Mouse (Mus musculus) testis, adult 2 months (tissue): ENCODE measurements around the gene Siglecg. TPM values are rescaled to one million over a fixed set of nuclear protein-coding genes. Genes with fewer than 3 reads are reported as not detected.
A peak's percentile ranks its signal among the peaks of the same experiment; 100 is the strongest.

Source experiments
- H3K27ac ChIP-seq: fragments of 200-500 bp; 2 replicates; pipeline ENCODE4 v1.5.1; 2012; ENCODE audit warnings: low read depth, low read length; ENCODE audit not compliant: control insufficient read depth, insufficient read depth
- H3K27me3 ChIP-seq: fragments of 200-500 bp; 2 replicates; pipeline ENCODE4 v1.6.1; 2012; ENCODE audit warnings: mild to moderate bottlenecking, low read length, moderate library complexity; ENCODE audit not compliant: control insufficient read depth, insufficient read depth
- H3K36me3 ChIP-seq: fragments of 200-500 bp; 2 replicates; pipeline ENCODE4 v1.6.1; 2012; ENCODE audit warnings: mild to moderate bottlenecking, low read length; ENCODE audit not compliant: control insufficient read depth, insufficient read depth
- H3K4me1 ChIP-seq: fragments of 200-500 bp; 2 replicates; pipeline ENCODE4 v1.6.1; 2012; ENCODE audit warnings: low read length; ENCODE audit not compliant: control insufficient read depth, insufficient read depth
- H3K4me3 ChIP-seq: fragments of 200-500 bp; 2 replicates; pipeline ENCODE4 v1.5.1; 2012; ENCODE audit warnings: low read depth, mild to moderate bottlenecking, low read length, moderate library complexity, mixed read lengths; ENCODE audit not compliant: control insufficient read depth
- CTCF ChIP-seq: fragments of 200-500 bp; IDR thresholded peaks from 2 replicates; pipeline ENCODE4 v1.5.1; 2012; ENCODE audit warnings: low read depth, mild to moderate bottlenecking, inconsistent platforms, low read length, moderate library complexity; ENCODE audit not compliant: control insufficient read depth, insufficient read depth, insufficient replicate concordance
- POLR2A ChIP-seq: fragments of 200-500 bp; IDR thresholded peaks from 2 replicates; pipeline ENCODE4 v1.6.1; 2012; ENCODE audit warnings: low read depth, mild to moderate bottlenecking, inconsistent platforms, low read length, moderate library complexity; ENCODE audit not compliant: control insufficient read depth
- polyA plus RNA-seq: library from polyadenylated mRNA; depleted of rRNA; stranded (reverse); fragments of >200 nt; gene quantifications from 2 replicates; pipeline ENCODE4 v1.2.3, GENCODE M21; 2012

Siglecg gene
- polyA plus RNA-seq, 1 experiment, result 0.06 TPM

GRCm38 (mm10) chr7:43429500-43429899, 21.5 kb downstream of the Siglecg start:
- Histone ChIP-seq H3K4me3 (no peak overlapping the region), H3K4me1 (no peaks in the 10 kb centered on the region), H3K27me3 (no peaks in the 10 kb centered on the region), H3K27ac (no peak overlapping the region), H3K36me3 (no peaks in the 10 kb centered on the region)
- TF ChIP-seq CTCF (no peak), POLR2A (no peak)

GRCm38 (mm10) chr7:43432891-43433290, 24.9 kb downstream of the Siglecg start:
- no peaks in the 10 kb centered on the region for H3K4me1 ChIP-seq
- H3K36me3 ChIP-seq, result no peaks in the 10 kb centered on the region
- no peak overlapping the region for H3K4me3 ChIP-seq
- no peaks in the 10 kb centered on the region for H3K27me3 ChIP-seq
- TF ChIP-seq CTCF (no peak), POLR2A (no peak)
- no peak overlapping the region for H3K27ac ChIP-seq

- Histone ChIP-seq H3K4me3 (no peak overlapping the region), H3K27me3 (no peaks in the 10 kb centered on the region), H3K36me3 (no peaks in the 10 kb centered on the region), H3K27ac (no peak overlapping the region), H3K4me1 (no peaks in the 10 kb centered on the region)
- TF ChIP-seq POLR2A, result no peak
- no peak for TF ChIP-seq CTCF
These were observed 26.7 kb downstream of the Siglecg start for GRCm38 (mm10) chr7:43434676-43435075.

GRCm38 (mm10) chr7:43436341-43437255, 28.6 kb downstream of the Siglecg start, which contains the start of gene Nkg7:
TSS of gene Nkg7 (plus strand) at chr7:43437073.
- H3K4me1 ChIP-seq, result no peaks in the 10 kb centered on the region
- H3K36me3 ChIP-seq, result no peaks in the 10 kb centered on the region
- H3K4me3 ChIP-seq, result no peak within 1 kb of the TSS
- H3K27me3 ChIP-seq, result no peaks in the 10 kb centered on the region
- no peak for TF ChIP-seq POLR2A
- H3K27ac ChIP-seq, result no peak within 1 kb of the TSS

- Histone ChIP-seq H3K36me3 (no peaks in the 10 kb centered on the region), H3K4me3 (no peak overlapping the region), H3K27ac (no peak overlapping the region), H3K4me1 (peaks cover 15% of the 10 kb centered on the region), H3K27me3 (no peaks in the 10 kb centered on the region)
- no peak for TF ChIP-seq POLR2A
- no peak for TF ChIP-seq CTCF
These were observed 30.6 kb downstream of the Siglecg start for GRCm38 (mm10) chr7:43438611-43439010.

- H3K27me3 ChIP-seq, result no peaks in the 10 kb centered on the region
- H3K27ac ChIP-seq, result no peak within 1 kb of the TSS
- no peaks in the 10 kb centered on the region for H3K36me3 ChIP-seq
- peaks cover 22% of the 10 kb centered on the region for H3K4me1 ChIP-seq
- TF ChIP-seq POLR2A (no peak), CTCF (no peak)
- H3K4me3 ChIP-seq, result peak within 1 kb of the TSS; percentile 89
These were observed 32.5 kb downstream of the Siglecg start, which contains the start of gene Cldnd2 for GRCm38 (mm10) chr7:43440482-43440881. TSS of gene Cldnd2 (plus strand) at chr7:43440782.

- Histone ChIP-seq H3K4me1 (peaks cover 22% of the 10 kb centered on the region), H3K4me3 (peak overlapping the region; percentile 89), H3K27me3 (no peaks in the 10 kb centered on the region), H3K27ac (no peak overlapping the region), H3K36me3 (no peaks in the 10 kb centered on the region)
- no peak for TF ChIP-seq CTCF
These were observed 33.1 kb downstream of the Siglecg start for GRCm38 (mm10) chr7:43441071-43441470.

- Histone ChIP-seq H3K27me3 (no peaks in the 10 kb centered on the region), H3K27ac (peak overlapping the region; percentile 90; the same call in 1 of the 2 replicates), H3K4me3 (peak overlapping the region; percentile 89), H3K36me3 (no peaks in the 10 kb centered on the region), H3K4me1 (peaks cover 22% of the 10 kb centered on the region)
- no peak for TF ChIP-seq CTCF
These were observed 34.7 kb downstream of the Siglecg start for GRCm38 (mm10) chr7:43442684-43443083.
